Mouse (Mus musculus) lung, embryonic 16.5 days (tissue): ENCODE measurements around the gene 6030498E09Rik. TPM values are rescaled to one million over a fixed set of nuclear protein-coding genes. Genes with fewer than 3 reads are reported as not detected.

ENCODE experiments used
- ATAC-seq: fragments of 200-750 bp; cut with Nextera tagmentation; 2 replicates; pipeline ENCODE4 v1.8.0; 2017; ENCODE audit warnings: low read depth, mild to moderate bottlenecking, moderate library complexity
- H3K27ac ChIP-seq: fragments of 300-500 bp; sonication (generic); 2 replicates; pipeline ENCODE4 v1.5.1; 2014; ENCODE audit warnings: mild to moderate bottlenecking, control low read depth, low read length
- H3K27me3 ChIP-seq: fragments of 300-500 bp; sonication (generic); 2 replicates; pipeline ENCODE4 v1.6.1; 2014; ENCODE audit warnings: low read depth, low read length, mixed read lengths; ENCODE audit not compliant: control insufficient read depth, insufficient read depth
- H3K36me3 ChIP-seq: fragments of 300-500 bp; sonication (generic); 2 replicates; pipeline ENCODE4 v1.6.1; 2014; ENCODE audit warnings: low read length; ENCODE audit not compliant: control insufficient read depth, insufficient read depth
- H3K4me1 ChIP-seq: fragments of 300-500 bp; sonication (generic); replicated peaks from 2 replicates; pipeline ENCODE4 v1.6.1; 2014; ENCODE audit warnings: low read length, mixed read lengths; ENCODE audit not compliant: control insufficient read depth, insufficient read depth
- H3K4me2 ChIP-seq: fragments of 300-500 bp; sonication (generic); 2 replicates; pipeline ENCODE4 v1.6.1; 2014; ENCODE audit warnings: low read depth, low read length, control low read depth
- H3K4me3 ChIP-seq: fragments of 300-500 bp; sonication (generic); 2 replicates; pipeline ENCODE4 v1.5.1; 2014; ENCODE audit warnings: mild to moderate bottlenecking, low read length, control low read depth
- H3K9ac ChIP-seq: fragments of 300-500 bp; sonication (generic); 2 replicates; pipeline ENCODE4 v1.6.1; 2014; ENCODE audit warnings: low read length, control low read depth
- H3K9me3 ChIP-seq: fragments of 300-500 bp; sonication (generic); 2 replicates; pipeline ENCODE4 v1.6.1; 2016; ENCODE audit warnings: low read length; ENCODE audit not compliant: control insufficient read depth
- WGBS: fragments of 180-500 bp; shearing (Covaris S2); extraction: QIAGEN DNeasy Blood & Tissue Kit; methylation state at CpG from one replicate; pipeline ENCODE4 v1.1.7; 2014; 5-methylcytosine and 5-hydroxymethylcytosine counted together
- polyA plus RNA-seq: library from polyadenylated mRNA; unstranded; fragments of >200 nt; fragmentation: Nextera tagmentation; extraction: Ambion mirVana; gene quantifications from 2 replicates; pipeline ENCODE4 v1.2.1, GENCODE M21; 2015

6030498E09Rik gene
- 0.11 TPM in 1 of 2 replicates, not detected in the other for polyA plus RNA-seq

DNA sequence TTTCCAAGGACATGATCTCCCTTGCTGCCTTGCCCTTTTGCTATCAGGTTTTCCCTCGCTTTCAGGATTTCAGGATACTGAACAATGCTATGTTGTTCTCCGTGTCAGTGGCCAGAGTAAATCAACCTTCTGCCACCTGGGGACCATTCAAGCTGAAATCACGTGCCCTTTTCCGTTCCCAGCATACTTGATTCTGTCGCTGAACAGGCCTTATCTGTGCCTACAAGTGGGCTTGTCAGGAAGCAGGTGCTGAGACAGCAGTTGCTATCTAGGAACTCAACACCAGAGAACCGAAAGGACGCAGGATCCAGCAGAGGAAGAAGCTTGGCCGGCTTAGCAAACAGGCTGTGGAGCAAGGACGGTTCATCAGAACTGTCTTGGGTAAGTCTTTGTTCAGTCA, at the start of gene 6030498E09Rik:
Gene 6030498E09Rik, plus strand, starts transcription at position 194 of the 400 bp plus-strand sequence.
- Histone ChIP-seq H3K4me1 (no peaks in the 10 kb centered on the region), H3K27me3 (no peaks in the 10 kb centered on the region), H3K4me3 (no peak within 1 kb of the TSS), H3K27ac (no peak within 1 kb of the TSS), H3K4me2 (no peak within 1 kb of the TSS), H3K36me3 (no peaks in the 10 kb centered on the region), H3K9ac (no peak within 1 kb of the TSS), H3K9me3 (no peaks in the 10 kb centered on the region)
- ATAC-seq, result no peak
- 37% methylated on average over 9 of the region's 9 CpGs for WGBS

DNA sequence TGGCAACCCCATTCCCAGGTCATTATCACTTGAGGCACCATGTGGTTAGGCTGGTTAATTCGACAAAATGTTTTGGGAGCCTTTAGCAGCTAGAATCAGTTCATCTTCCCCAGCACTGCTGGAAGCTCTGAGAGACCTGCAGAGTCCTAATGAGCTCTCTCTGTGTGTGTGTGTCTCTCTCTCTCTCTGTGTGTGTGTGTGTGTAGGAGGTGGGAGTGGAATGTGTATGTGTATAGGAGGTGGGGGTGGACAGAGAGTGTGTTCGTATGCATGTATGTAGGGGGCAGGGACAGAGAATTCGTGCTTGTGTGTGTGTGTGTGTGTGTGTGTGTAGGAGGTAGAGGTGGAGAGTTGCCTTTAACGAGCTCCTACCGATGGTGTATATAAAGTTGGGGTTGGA, 42.4 kb upstream of the 6030498E09Rik start:
- no peaks in the 10 kb centered on the region for H3K9me3 ChIP-seq
- H3K27me3 ChIP-seq, result no peaks in the 10 kb centered on the region
- no peak overlapping the region for H3K4me3 ChIP-seq
- H3K4me1 ChIP-seq, result no peaks in the 10 kb centered on the region
- H3K36me3 ChIP-seq, result no peaks in the 10 kb centered on the region
- H3K9ac ChIP-seq, result no peak overlapping the region
- H3K4me2 ChIP-seq, result no peak overlapping the region
- H3K27ac ChIP-seq, result no peak overlapping the region
- no peak for ATAC-seq
- WGBS, result 44% methylated on average over 5 of the region's 5 CpGs

DNA sequence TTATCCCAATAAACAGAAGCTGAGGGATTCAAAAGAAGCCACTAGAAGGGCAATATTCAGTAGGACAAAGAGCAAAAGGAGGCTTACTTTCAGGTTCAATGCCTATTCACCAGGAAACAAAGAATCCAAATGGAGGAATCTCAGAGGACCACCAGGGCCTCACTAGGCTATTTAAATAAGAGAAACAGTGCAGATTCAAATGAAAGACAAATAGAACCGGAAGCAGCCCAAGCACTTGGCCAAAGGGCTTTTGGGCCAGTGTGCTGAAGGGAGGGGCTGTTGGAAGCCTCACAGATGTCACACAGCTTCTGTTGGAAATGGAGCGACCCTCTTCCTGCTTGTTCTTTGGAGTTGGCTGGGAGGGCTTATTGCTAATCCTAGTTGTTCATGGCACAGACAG, 41.8 kb upstream of the 6030498E09Rik start:
- no peak overlapping the region for H3K4me2 ChIP-seq
- H3K27me3 ChIP-seq, result no peaks in the 10 kb centered on the region
- H3K4me1 ChIP-seq, result no peaks in the 10 kb centered on the region
- H3K27ac ChIP-seq, result no peak overlapping the region
- H3K9me3 ChIP-seq, result no peaks in the 10 kb centered on the region
- ATAC-seq, result no peak
- WGBS, result 54% methylated on average over 2 of the region's 2 CpGs
- no peak overlapping the region for H3K9ac ChIP-seq
- no peaks in the 10 kb centered on the region for H3K36me3 ChIP-seq
- no peak overlapping the region for H3K4me3 ChIP-seq

DNA sequence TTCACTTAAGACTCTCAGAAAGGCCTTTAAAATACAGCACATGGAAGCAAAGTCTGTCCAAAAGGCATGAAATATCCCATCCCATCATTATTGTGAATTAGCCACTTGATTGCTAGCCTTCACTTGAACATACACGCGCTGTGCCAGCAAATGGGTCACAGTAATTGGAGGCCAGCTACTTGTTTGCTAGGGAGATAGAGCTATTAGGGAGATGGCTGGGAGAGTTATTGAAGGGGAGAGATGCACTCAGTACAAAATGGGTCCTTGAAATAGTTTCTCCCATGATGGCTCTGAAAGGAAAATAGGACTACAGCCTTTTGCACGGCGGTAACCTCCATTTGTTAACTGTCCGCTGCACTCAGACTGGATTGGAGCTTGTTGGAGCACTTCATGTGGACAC, 38.8 kb upstream of the 6030498E09Rik start:
- no peak for ATAC-seq
- no peak overlapping the region for H3K27ac ChIP-seq
- no peaks in the 10 kb centered on the region for H3K4me1 ChIP-seq
- H3K27me3 ChIP-seq, result no peaks in the 10 kb centered on the region
- no peaks in the 10 kb centered on the region for H3K36me3 ChIP-seq
- 89% methylated on average over 5 of the region's 5 CpGs for WGBS
- no peak overlapping the region for H3K4me3 ChIP-seq
- no peak overlapping the region for H3K4me2 ChIP-seq
- no peak overlapping the region for H3K9ac ChIP-seq
- H3K9me3 ChIP-seq, result no peaks in the 10 kb centered on the region

DNA sequence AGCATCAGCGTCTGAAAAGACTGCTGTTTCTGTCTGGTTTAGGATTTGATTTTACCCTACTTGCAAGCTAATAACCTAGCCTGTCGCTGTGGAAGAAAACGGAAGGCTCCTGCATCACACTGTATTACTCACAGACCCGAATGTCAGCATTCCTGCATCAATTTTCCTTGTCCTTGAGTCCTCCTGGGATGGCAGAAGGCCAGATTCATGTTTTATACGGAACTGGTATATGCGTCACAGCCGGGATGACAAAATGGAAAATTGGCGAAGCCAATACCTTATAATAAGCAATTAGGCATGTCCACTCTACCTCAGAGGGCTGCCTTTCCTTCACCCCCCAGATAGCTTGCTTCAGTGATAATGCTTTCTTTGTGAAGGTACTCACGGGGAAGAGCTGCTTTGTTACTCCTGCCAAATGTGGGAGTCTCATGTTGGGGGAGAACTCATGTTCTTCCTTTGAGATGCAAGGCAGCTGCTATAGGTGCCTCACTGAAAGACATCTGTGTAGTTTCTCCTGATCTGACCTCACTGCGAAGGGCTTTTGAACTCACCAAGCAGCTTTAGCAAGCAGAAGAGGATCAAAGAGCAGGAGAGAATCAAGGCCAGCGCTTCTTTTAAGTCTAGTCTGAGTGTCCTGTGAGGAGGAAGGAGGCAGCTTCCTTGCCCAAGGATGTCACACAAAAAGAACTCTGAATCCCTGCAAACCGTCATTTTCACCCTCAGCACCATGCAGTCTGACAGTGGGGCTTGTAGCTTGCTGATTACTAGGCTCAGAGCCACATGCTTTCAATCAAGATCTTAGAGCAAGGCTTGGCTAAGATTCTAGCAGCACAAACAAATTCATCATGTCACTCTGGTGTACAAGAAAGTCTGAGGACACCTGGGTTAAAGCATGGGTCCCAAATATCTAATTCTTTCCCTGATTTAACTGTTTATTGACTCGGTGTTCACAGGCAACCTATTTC, 37.3 kb upstream of the 6030498E09Rik start:
- Histone ChIP-seq H3K27me3 (no peaks in the 10 kb centered on the region), H3K9me3 (no peaks in the 10 kb centered on the region), H3K36me3 (no peaks in the 10 kb centered on the region), H3K4me3 (no peak overlapping the region), H3K9ac (no peak overlapping the region), H3K4me2 (no peak overlapping the region), H3K27ac (no peak overlapping the region), H3K4me1 (no peaks in the 10 kb centered on the region)
- WGBS, result 41% methylated on average over 13 of the region's 13 CpGs
- no peak for ATAC-seq

DNA sequence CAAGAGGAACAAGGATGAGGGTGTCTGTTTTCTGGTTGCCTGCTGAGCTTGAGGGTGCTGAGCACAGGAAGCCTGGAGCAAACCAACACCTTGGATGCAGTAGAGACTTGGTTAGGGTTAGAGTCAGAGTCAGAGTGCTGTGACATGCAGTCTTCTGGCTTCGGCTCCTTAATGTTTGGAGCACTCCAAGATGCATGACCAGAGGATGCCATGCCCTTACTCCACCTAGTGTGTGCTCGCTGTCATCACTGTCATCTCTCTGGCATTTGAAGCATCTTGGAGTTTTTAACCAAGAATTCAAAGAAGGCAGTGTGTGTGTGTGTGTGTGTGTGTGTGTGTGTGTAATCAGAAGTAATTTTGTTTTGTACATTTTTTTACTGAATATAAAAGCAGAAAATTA, 1.0 kb upstream of the 6030498E09Rik start:
- WGBS, result 41% methylated on average over 2 of the region's 2 CpGs
- no peak for ATAC-seq
- no peak overlapping the region for H3K4me3 ChIP-seq
- H3K36me3 ChIP-seq, result no peaks in the 10 kb centered on the region
- H3K9me3 ChIP-seq, result no peaks in the 10 kb centered on the region
- no peaks in the 10 kb centered on the region for H3K27me3 ChIP-seq
- no peaks in the 10 kb centered on the region for H3K4me1 ChIP-seq
- H3K27ac ChIP-seq, result no peak overlapping the region
- H3K4me2 ChIP-seq, result no peak overlapping the region
- H3K9ac ChIP-seq, result no peak overlapping the region

DNA sequence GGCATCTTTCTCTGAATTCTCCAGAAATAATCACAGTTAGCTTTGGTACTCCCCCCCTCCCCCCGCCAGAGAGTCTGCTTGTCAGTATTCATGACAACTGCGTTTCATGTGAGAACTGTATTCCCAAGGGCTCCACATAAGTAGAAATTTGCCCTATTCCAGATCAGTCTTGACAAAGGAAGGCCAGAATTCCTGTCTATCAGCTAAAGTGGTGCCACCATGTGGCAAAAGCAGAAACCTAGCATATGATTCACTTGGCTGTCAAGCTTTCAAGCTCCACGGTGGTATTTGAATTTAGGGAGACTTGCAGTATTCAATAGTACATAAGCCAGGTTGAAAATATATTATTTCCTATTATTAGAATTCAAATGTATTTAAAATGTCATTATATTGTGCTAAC, 585 bp upstream of the 6030498E09Rik start:
- Histone ChIP-seq H3K36me3 (no peaks in the 10 kb centered on the region), H3K9me3 (no peaks in the 10 kb centered on the region), H3K9ac (no peak overlapping the region), H3K4me1 (no peaks in the 10 kb centered on the region), H3K4me2 (no peak overlapping the region), H3K27me3 (no peaks in the 10 kb centered on the region), H3K27ac (no peak overlapping the region), H3K4me3 (no peak overlapping the region)
- ATAC-seq, result no peak
- WGBS, result 35% methylated on average over 3 of the region's 3 CpGs

DNA sequence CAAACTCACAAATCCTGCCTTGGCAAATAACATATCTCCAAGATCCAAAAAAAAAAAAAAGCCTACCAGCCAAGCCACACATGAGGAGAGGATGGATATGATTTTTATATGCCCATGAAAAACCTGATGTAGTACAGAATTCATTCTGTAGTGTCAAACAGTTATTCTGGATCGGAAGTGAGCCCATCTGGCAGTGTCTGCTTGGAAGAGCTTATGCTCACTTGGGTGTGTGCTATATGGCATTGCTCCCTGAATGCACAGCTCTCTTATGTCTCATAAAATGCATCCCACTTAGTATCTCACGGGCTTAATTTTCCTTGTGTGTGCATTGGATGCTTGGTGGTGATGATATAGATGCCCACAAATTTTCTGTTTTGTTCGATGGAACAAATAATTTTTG, 21.9 kb downstream of the 6030498E09Rik start:
- Histone ChIP-seq H3K9ac (no peak overlapping the region), H3K4me2 (no peak overlapping the region), H3K4me1 (no peaks in the 10 kb centered on the region), H3K36me3 (no peaks in the 10 kb centered on the region), H3K27ac (no peak overlapping the region), H3K27me3 (no peaks in the 10 kb centered on the region), H3K4me3 (no peak overlapping the region), H3K9me3 (no peaks in the 10 kb centered on the region)
- no peak for ATAC-seq
- WGBS, result 67% methylated on average over 3 of the region's 3 CpGs

DNA sequence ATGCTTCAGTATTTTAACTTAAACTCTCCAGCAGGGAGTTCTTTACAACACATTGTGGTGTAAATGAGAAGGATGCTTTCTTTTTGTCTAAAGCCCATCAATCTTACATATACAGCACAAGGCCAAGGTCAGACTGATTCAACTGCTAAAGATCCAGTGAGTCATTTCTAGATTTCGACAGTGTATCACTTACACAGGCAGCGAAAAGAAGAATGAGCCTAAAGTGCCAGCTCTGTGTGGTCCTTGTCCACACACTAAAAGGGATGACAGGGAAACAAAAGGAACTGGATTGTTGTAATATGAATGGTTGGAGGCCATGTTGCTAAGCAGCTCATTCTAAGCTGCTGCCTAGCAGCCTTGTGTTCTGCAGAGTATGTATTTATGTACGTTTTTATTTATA, 41.5 kb downstream of the 6030498E09Rik start:
- Histone ChIP-seq H3K4me3 (no peak overlapping the region), H3K36me3 (no peaks in the 10 kb centered on the region), H3K4me1 (no peaks in the 10 kb centered on the region), H3K9ac (no peak overlapping the region), H3K27me3 (no peaks in the 10 kb centered on the region), H3K27ac (no peak overlapping the region), H3K9me3 (no peaks in the 10 kb centered on the region), H3K4me2 (no peak overlapping the region)
- WGBS, result 77% methylated on average over 3 of the region's 3 CpGs
- no peak for ATAC-seq
